Mouse (Mus musculus): ENCODE measurements at regions not wholly inside any gene's neighbourhood (a gene's known extent, or its start where the extent isn't known, plus 50 kb on each side); places are given as distances from the start of the nearest gene placed in this dataset.

DNA sequence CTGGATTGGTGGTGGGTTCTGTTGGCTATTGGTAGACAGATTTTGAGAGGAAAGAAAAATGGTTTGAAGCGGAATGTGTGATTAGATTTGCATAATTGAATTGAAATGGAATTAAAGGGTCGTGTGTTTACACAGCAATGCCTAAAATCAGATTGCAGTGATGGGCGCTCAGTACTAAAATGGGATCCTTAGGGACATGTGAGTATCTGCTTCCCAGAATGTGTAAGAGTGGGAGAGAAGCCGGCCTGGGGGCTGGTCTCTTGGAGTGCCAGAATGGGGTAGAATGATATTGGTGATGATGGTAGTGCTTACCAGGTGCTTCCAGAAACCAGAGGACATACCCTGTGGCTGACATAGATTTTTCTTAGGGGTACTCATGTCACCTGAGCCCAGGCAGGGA is 86.2 kb upstream of the Fstl4 start:
- TF ChIP-seq EP300 (IDR thresholded peaks at IDR 0.05; ENCODE audit: insufficient read depth, low read depth, low read length) (no peak), CTCF (IDR thresholded peaks at IDR 0.05; ENCODE audit: low read depth, low read length) (no peak)
